Mouse (Mus musculus) gonadal fat pad, adult 2 months (tissue): ENCODE measurements around the gene Gde1. TPM values are rescaled to one million over a fixed set of nuclear protein-coding genes. Genes with fewer than 3 reads are reported as not detected.

ENCODE experiments used
- polyA plus RNA-seq: library from polyadenylated mRNA; depleted of rRNA; stranded (reverse); fragments of >200 nt; gene quantifications from 2 replicates; pipeline ENCODE4 v1.2.3, GENCODE M21; 2012; rRNA removed

Gene Gde1
- polyA plus RNA-seq, 1 experiment: 118 TPM

Other genes starting within 250 kb of the Gde1 start
- gene Itpripl2, start 213.8 kb downstream of the Gde1 start, polyA plus RNA-seq: 8.6 and 8.9 TPM in 2 replicates
- 45.8 and 51.6 TPM in 2 replicates for gene Coq7, start 172.4 kb downstream of the Gde1 start, polyA plus RNA-seq
- gene Tmc7, start 121.0 kb downstream of the Gde1 start, polyA plus RNA-seq: 1.3 and 1.5 TPM in 2 replicates
- 21.6 and 26.3 TPM in 2 replicates for gene Tmc5, start 108.5 kb downstream of the Gde1 start, polyA plus RNA-seq
- 3.2 and 4.4 TPM in 2 replicates for gene Ccp110, start 6.8 kb upstream of the Gde1 start, polyA plus RNA-seq
- 52.2 and 53.7 TPM in 2 replicates for gene Vps35l, start 34.4 kb upstream of the Gde1 start, polyA plus RNA-seq
- gene Iqck, start 150.0 kb upstream of the Gde1 start, polyA plus RNA-seq: 2.7 and 3.8 TPM in 2 replicates
- 10.1 and 12.9 TPM in 2 replicates for gene Knop1, start 150.5 kb upstream of the Gde1 start, polyA plus RNA-seq